Mouse (Mus musculus): Measurements from ENCODE around the gene Mpc1.
"Not testable (repeated sequence)": the region's sequence is repeated elsewhere in the genome, so short reads cannot be mapped to it uniquely, and the experiment has no call there.

GRCm38 (mm10) chr17:8264638-8265037, 18.1 kb upstream of the Mpc1 start:
- TF ChIP-seq CTCF (IDR thresholded peaks at IDR 0.05; ENCODE audit: extremely low read depth, insufficient read depth, insufficient read length, insufficient replicate concordance), result peak; percentile 39; the same call in 1 of the 2 replicates
- not testable (repeated sequence) for TF ChIP-seq POLR2A (IDR thresholded peaks at IDR 0.05; ENCODE audit: low read depth, low read length)
